In the genomic region with DNA sequence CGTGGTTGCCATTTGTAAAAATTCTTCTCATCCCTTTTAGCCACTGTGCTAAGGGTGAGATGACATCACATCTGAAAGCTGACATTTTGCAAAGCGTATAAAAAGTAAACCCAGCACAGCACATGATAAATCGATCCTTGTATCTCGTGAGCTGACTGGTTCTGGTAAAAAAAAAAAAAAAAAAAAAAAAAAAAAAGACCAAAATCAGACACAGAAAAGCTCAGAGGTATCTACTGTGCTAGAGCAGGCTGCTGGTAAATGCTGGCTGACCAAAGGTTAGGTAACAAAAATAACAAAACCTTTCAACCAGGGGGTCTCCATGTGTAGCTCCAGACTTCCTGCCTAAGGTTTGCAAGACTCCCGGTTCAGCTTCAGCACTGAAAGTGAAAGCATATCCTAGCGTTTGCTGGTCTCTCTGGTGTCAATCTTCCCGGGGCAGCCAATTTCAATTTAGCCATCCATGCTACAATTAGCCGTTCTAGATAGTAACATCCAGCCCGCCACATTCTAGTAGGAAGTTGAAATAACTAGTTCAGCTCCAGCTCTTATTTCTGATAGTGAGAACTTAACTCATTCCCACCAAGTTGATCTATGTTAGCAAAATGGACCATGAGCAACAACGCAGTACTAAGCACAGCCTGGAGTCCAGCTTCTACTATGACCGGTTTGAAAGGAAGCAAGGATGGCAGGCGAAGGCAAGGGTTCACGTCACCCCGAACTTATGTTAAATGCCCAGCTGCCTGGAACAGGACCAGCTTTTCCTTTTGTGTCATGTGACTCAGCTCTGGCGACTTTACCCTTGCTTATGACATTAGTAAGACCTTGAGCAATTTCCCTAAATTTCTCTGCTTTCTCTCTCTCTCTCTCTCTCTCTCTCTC, we compare ENCODE assay signal across 8 mouse cellular contexts. TPM values are rescaled to one million over a fixed set of nuclear protein-coding genes. Genes with fewer than 3 reads are reported as not detected.
DNase-seq lines count a peak whose midpoint lies in the region; ATAC-seq and TF ChIP-seq lines count a peak whose summit lies in the region.

No protein-coding gene starts in this region.

- no peak overlapping the region for H3K27ac ChIP-seq in lung, embryonic 16.5 days (ENCODE audit: low read length)
- no peak overlapping the region for H3K27ac ChIP-seq in midbrain, postnatal 0 days (ENCODE audit: low read depth, low read length)

- no peaks in the 10 kb centered on the region for H3K27me3 ChIP-seq in lung, embryonic 16.5 days (ENCODE audit: control insufficient read depth, insufficient read depth, low read depth, low read length)
- no peaks in the 10 kb centered on the region for H3K27me3 ChIP-seq in midbrain, postnatal 0 days (ENCODE audit: insufficient read depth, low read length)

- 61% methylated on average over 15 of the region's 15 CpGs for WGBS in lung, embryonic 16.5 days
- 65% methylated on average over 15 of the region's 15 CpGs for WGBS in midbrain, postnatal 0 days

- H3K9ac ChIP-seq in lung, embryonic 16.5 days (ENCODE audit: low read length): no peak overlapping the region
- H3K9ac ChIP-seq in midbrain, postnatal 0 days (replicated peaks; ENCODE audit: low read length, poor library complexity, severe bottlenecking): no peak overlapping the region

- no peak for ATAC-seq in lung, embryonic 16.5 days (ENCODE audit: low read depth)
- ATAC-seq in midbrain, postnatal 0 days (ENCODE audit: low FRiP score): no peak

- no peaks in the 10 kb centered on the region for H3K9me3 ChIP-seq in lung, embryonic 16.5 days (ENCODE audit: control insufficient read depth, low read length)
- H3K9me3 ChIP-seq in midbrain, postnatal 0 days (ENCODE audit: low read length): no peaks in the 10 kb centered on the region

- no peak for TF ChIP-seq CTCF in midbrain, postnatal 0 days (IDR thresholded peaks at IDR 0.05)

- H3K4me2 ChIP-seq in lung, embryonic 16.5 days (ENCODE audit: low read depth, low read length): 0 out of 2 replicates have a peak overlapping the region, but pooled peaks have one; percentile 10
- no peak overlapping the region for H3K4me2 ChIP-seq in midbrain, postnatal 0 days (ENCODE audit: low read depth, low read length, poor library complexity, severe bottlenecking)

- intact Hi-C loops in heart, postnatal 36 days (cut with DNase I): no loop called here
- intact Hi-C loops in gastrocnemius, postnatal 36 days (cut with DNase I): no loop called here
- intact Hi-C loops in left cerebral cortex, postnatal 14 days (cut with DNase I): no loop called here

- peak; percentile 51 for DNase-seq in adrenal gland, adult 2 months
- no peak for DNase-seq in adrenal gland, postnatal 4 days (ENCODE audit: low spot score in 2 of 2)
- no peak for DNase-seq in lung, postnatal 36 days
- DNase-seq in heart, postnatal 36 days: peak; percentile 6
- peak; percentile 15 for DNase-seq in midbrain, postnatal 0 days (ENCODE audit: low spot score)
- no peak for DNase-seq in gastrocnemius, postnatal 36 days
- no peak for DNase-seq in left cerebral cortex, postnatal 14 days (ENCODE audit: low spot score in 2 of 2)

- no peak overlapping the region for H3K4me3 ChIP-seq in lung, embryonic 16.5 days (ENCODE audit: low read length)
- H3K4me3 ChIP-seq in midbrain, postnatal 0 days (ENCODE audit: low read depth, low read length): no peak overlapping the region

- H3K36me3 ChIP-seq in lung, embryonic 16.5 days (ENCODE audit: control insufficient read depth, insufficient read depth, low read length): no peaks in the 10 kb centered on the region
- H3K36me3 ChIP-seq in midbrain, postnatal 0 days (ENCODE audit: insufficient read depth, low read length): no peaks in the 10 kb centered on the region

- no peaks in the 10 kb centered on the region for H3K4me1 ChIP-seq in lung, embryonic 16.5 days (replicated peaks; ENCODE audit: control insufficient read depth, insufficient read depth, low read length)
- no peaks in the 10 kb centered on the region for H3K4me1 ChIP-seq in midbrain, postnatal 0 days (ENCODE audit: insufficient read depth, low read length)

RNA-seq across cellular contexts. Expression of a gene that starts 45.8 kb away (rescaled TPM):
- total RNA-seq in adrenal gland, adult 2 months (2021): 1 to 10 TPM; 3.9 to 5.2 TPM
- 4.0 and 8.7 TPM in 2 replicates for polyA plus RNA-seq in adrenal gland, adult 2 months (2012; rRNA removed)
- total RNA-seq in adrenal gland, postnatal 4 days (2021): 10 to 100 TPM; 20.1 to 24.9 TPM
- 46.0 and 50.1 TPM in 2 replicates for polyA plus RNA-seq in lung, embryonic 16.5 days (2015; fragmentation: Nextera tagmentation; extraction: Ambion mirVana)
- 1 to 10 TPM; 1.7 to 2.2 TPM for total RNA-seq in heart, postnatal 36 days (2021)
- total RNA-seq in midbrain, postnatal 0 days (2014; rRNA removed): 34.7 and 39.2 TPM in 2 replicates
- polyA plus RNA-seq in midbrain, postnatal 0 days (2015; fragmentation: Nextera tagmentation; extraction: Ambion mirVana): 31.6 and 35.9 TPM in 2 replicates
- 1 to 10 TPM in 1 of 2 experiments, under 1 TPM in 1; 0.69 to 1.2 TPM for total RNA-seq in gastrocnemius, postnatal 36 days (2021)
- 100 to 1,000 TPM; 149 to 175 TPM for total RNA-seq in left cerebral cortex, postnatal 14 days (2021)

Comparison
In these comparisons a context has a peak if more than half of its experiments do, and no peak if none do; other contexts are left out.
1. DNase-seq: peak in adrenal gland, adult 2 months (single experiment), heart, postnatal 36 days (2 of 2) and midbrain, postnatal 0 days (single experiment); none in adrenal gland, postnatal 4 days (0 of 2), lung, postnatal 36 days (single experiment), gastrocnemius, postnatal 36 days (0 of 2) and left cerebral cortex, postnatal 14 days (0 of 2).